Mouse (Mus musculus): Measurements from ENCODE around the gene Gm8267.
"Not testable (repeated sequence)": the region's sequence is repeated elsewhere in the genome, so short reads cannot be mapped to it uniquely, and the experiment has no call there.

The Gm8267 gene

GRCm38 (mm10) chr14:44750240-44750639 lies at the start of gene Gm8267:
TSS of gene Gm8267 (minus strand) at chr14:44750340.
- no peak for DNase-seq (ENCODE audit: low spot score in 2 of 2)

- not testable (repeated sequence) for DNase-seq (ENCODE audit: low spot score in 2 of 2)
These were observed 39.6 kb upstream of the Gm8267 start for GRCm38 (mm10) chr14:44789537-44790382.

GRCm38 (mm10) chr14:44742789-44743188 lies 7.4 kb downstream of the Gm8267 start:
- not testable (repeated sequence) for DNase-seq (ENCODE audit: low spot score in 2 of 2)

GRCm38 (mm10) chr14:44730711-44731110 lies 19.4 kb downstream of the Gm8267 start:
- DNase-seq (ENCODE audit: low spot score in 2 of 2), result not testable (repeated sequence)

GRCm38 (mm10) chr14:44706356-44706755 lies 43.8 kb downstream of the Gm8267 start, which contains the start of gene Gm8257:
TSS of gene Gm8257 (minus strand) at chr14:44706456.
- DNase-seq (ENCODE audit: low spot score in 2 of 2), result not testable (repeated sequence)
